Mouse (Mus musculus): ENCODE measurements around the gene Prm1.

DNA sequence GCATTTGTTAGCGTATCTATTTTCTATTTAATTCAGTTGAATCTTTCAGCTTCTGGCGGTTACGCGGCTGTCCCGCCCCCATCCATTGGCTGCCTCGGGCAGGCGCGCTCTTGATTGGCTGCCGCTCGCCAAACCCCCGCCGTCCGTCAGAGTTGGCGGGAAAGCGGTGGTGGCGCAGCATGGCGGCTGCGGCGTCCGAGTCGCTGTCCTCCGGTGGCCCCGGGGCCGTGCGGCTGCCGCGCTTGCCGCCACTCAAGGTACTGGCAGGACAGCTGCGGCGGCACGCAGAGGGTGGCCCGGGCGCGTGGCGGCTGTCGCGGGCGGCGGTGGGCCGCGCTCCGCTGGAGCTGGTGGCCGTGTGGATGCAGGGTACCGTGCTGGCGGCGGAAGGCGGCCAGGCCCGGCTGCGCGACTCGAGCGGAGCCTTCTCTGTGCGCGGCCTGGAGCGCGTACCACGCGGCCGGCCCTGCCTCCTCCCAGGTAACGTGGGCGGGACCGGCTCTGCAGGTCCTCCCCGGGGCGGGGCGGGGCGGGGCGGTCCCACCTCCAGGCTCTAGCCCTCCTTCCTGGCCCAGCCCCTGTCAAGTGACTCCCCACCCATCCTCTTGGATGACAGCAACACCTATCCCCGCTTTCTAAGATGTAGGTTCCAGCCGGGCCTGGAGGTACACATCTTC, 29.4 kb upstream of the Prm1 start, which contains the start of gene Rmi2:
- no peak; the same call in 1 of the 2 replicates for TF ChIP-seq HCFC1 (IDR thresholded peaks at IDR 0.05; ENCODE audit: borderline replicate concordance, insufficient read depth, low read length)
- TF ChIP-seq ZNF384 (IDR thresholded peaks at IDR 0.05; ENCODE audit: low read depth, low read length), result no peak
- no peak for TF ChIP-seq MAFK (IDR thresholded peaks at IDR 0.05; ENCODE audit: insufficient read depth, low read depth, low read length)
- TF ChIP-seq CHD2 (IDR thresholded peaks at IDR 0.05; ENCODE audit: low read depth, low read length), result no peak
- no peak for TF ChIP-seq ZC3H11A (IDR thresholded peaks at IDR 0.05; ENCODE audit: borderline replicate concordance, low read depth, low read length)

Data from ES-E14 (cell line).